Mouse (Mus musculus) cerebellum, postnatal 10 days (tissue): Measurements from ENCODE around the gene Fam217a.
A peak's percentile ranks its signal among the peaks of the same experiment; 100 is the strongest.
"Not testable (repeated sequence)": the region's sequence is repeated elsewhere in the genome, so short reads cannot be mapped to it uniquely, and the experiment has no call there.

Experiments
- DNase-seq, 2 experiments: peaks; one replicate each; pipeline ENCODE4 v3.0.0; 2021; ENCODE audit warnings: mixed read lengths in 2 of 2

The Fam217a gene

DNA sequence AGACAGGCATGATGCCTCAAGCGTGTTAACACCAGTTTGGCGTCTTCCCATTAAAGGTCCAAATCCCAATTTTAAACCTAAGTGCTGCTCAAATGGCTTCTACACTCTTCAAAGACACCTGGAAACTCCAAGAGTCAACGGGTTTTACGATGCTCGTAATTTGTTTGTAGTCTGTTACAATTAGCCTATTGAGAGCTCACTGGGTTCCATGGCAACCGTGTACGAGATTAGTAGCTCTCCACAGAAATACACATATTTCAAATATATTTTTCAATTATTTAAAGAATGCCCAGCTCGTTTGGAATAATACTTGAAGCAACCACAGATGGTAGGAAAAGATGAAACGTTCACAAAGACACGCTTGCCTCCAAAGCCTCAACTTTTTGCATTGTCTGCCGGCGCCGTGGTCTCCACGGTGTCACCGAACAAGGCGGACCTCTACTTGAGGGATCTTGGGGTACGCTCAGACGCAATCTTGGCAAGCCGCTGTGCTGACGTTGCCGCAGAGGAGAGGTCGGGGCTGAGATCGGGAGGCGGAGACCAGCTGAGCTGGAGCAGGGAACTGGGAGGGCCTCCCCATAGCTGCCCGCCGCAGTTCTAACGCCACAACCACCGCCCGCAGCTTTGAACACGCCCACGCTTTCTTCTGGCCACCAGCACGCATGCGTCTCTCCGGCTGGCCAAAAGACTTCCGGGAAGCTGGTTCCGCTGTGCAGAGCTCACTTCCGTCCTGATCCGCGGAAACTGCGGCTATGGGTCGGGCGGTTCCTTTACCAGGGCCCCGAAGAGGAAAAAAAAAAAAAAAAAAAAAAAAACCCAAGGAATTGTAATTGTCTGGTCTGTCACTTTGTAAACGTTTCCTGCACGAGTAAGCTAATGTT, 50.1 kb downstream of the Fam217a start:
- DNase-seq, result peak; percentile 94 to 97

DNA sequence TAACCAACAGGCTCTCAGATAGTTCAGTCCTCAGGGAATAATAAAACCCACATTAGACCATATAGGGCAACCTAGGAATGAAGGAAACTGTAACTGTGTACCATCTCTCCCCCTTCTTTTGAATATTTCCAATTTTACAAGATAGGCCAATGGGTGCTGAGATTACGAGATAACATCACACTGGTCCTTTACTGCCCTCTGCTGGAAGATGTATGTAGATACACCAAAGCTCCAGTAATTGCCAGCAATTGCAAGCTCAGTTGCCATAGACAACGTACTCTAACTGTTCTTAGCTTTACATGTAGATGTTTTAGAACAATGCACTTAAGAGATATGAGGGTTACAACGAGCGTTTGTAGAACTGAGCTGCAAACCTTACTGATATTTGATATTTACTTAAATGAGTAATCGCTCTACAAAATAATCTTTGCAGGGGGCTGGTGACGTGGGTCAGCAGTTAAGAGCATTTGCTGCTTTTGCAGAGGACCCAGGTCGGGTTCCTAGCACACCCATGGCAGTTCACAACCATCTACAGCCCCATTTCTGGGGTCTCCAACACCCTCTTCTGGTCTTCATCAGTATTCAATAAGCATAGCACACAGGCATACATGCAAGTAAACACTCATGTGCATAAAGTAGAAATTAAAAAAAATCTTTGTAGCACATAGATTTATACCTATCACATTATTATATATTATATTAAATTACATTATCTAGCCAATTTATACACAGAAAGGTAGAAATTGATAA, 59.5 kb downstream of the Fam217a start:
- peak; percentile 66 to 89 for DNase-seq

DNA sequence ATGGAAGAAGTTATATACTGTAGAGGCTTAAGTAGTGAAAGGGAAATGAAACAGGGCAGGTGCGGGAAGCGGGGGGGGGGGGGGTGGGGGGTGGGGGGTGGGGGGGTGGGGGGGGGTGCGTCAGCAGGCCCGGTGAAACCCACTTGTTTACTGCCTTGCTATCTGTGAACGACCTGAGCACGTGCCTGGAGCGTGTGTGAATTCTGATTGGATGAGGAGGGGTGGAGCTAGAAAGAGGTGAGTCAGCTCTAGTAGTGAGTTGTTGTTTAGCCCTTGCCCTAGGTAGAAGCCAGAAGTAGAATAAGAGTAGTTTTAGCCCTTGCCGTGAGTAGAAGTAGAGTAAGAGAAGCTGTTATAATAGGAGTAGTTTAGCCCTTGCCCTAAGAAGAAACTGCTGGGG, 62.9 kb downstream of the Fam217a start:
- DNase-seq, result not testable (repeated sequence)
